Mouse (Mus musculus): Measurements from ENCODE around the gene Gm20683. TPM values are rescaled to one million over a fixed set of nuclear protein-coding genes. Genes with fewer than 3 reads are reported as not detected.

The Gm20683 gene
- total RNA-seq, 2 experiments from 2014 or later, result 29.0 to 29.5 TPM

DNA sequence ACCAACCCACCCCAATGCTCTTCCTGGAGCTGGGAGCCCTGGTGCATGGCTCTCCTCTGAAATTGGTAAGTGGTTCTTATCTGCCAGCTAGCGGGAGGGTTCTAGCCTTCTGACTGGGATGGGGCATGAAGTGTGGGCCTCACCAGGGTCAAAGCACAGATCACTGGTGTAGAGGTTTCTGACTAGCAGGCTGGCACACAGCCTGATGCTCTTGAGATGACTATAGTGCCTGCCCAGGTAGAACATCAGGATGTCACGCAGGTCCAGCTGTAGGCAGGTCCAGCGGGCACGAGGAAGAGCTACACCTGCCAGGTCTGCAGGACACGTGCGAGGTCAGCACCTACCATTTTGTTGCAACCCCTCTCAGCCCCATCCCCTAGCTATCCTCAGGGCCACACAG, 18.7 kb upstream of the Gm20683 start:
- intact Hi-C loops (cut with DNase I), result no loop called here
- no peak for DNase-seq (ENCODE audit: low spot score in 2 of 2)

DNA sequence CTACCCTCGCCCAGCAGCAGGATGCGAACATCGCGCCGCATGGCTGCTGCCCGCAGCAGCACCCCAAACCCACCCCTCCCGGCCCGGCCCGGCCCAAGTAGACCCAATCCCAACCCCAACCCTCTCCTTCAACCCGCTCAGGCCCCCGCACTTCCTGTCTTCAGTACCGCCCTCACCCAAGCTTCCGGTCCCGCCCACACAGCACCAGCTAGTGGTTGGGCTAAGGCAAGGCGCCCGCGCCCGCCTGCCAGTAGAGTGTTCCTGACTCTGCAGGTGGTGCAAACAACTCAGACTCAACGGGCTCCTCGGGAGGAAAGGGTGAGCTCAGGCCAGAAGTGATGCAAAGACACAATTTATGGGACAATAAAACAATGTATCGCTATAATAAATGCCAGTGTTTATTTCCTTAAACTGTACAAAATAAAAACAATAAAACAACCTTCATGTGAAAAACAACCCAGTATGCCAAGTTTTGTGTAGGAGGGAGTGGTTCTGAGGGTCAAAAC, 2.9 kb upstream of the Gm20683 start, which contains the start of gene Rhot2:
TSS of gene Rhot2 (minus strand) at position 456 of the 506 bp plus-strand sequence.
- DNase-seq (ENCODE audit: low spot score in 2 of 2), result peak; percentile 94 to 95
- intact Hi-C loops (cut with DNase I), result no loop called here

DNA sequence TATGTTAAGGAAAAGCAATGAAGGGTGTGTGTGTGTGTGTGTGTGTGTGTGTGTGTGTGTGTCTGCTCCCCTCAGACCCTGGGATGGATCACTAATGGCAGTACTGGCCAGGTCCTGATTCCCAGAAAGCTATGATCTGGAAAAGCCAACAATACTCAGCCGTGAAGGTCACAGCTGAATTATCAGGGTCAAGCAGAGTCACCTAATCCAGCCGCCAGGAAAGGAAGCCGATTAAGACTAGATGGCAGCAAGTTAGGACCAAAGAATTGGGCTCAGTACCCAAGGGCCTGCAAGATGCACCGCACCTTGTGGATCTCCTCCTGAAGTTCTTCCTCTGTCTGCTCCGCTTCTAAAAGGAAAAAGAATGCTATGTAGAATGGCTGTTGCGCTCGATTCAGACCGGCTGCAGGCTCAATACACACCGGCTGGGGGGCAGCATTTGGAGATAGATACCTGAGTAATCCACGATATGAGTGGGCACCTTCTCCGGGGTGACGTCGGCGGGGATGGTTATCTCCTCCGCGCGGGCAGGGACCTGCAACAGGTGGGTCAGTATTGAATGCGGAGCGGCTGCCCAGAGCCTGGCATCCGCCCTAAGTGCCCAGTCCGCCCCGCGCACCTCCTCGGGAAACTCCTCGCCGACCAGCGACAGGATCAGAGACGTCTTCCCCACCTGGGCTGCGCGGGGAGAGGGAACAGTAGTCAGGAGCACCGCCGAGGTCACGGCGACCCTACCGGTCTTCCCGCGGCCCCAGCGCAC, 2.3 kb upstream of the Gm20683 start:
- intact Hi-C loops (cut with DNase I), result no loop called here
- no peak for DNase-seq (ENCODE audit: low spot score in 2 of 2)

DNA sequence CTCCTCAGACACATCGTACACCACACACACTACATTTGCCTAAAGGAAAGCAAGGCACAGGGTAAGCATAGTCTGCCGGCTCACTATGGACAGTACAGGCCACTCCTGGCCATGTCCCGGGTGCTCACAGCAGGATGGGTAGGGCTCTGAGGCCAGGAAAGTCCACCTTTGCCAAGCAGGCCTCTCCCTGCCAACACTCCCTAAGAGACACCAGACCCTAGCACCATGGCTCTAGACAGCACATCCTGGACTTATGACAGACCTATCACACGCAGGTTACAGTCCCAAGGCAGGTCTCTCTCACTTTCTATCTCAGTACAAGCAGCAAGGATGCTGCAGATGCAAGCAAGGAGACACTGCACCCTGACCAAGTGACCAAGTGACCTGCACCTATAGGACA, 1.6 kb upstream of the Gm20683 start:
- DNase-seq (ENCODE audit: low spot score in 2 of 2), result no peak
- intact Hi-C loops (cut with DNase I), result no loop called here

DNA sequence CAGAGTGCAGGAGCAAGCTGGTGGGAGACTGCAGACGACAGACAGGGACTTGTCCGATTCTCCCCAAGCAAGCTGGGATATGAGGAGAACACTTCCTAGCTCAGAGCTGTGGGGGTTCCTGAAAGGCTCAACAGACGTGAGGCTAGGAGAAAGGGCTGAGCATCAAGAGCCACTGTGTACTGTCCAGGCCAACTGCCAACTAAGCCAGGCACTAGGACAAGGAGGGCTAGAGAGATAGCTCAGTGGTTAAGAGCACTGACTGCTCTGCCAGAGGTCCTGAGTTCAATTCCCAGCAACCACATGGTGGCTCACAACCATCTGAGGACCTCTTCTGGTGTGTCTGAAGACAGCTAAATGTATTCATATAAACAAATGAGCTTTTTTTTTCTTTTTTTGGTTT, 946 bp upstream of the Gm20683 start:
- intact Hi-C loops (cut with DNase I), result no loop called here
- DNase-seq (ENCODE audit: low spot score in 2 of 2), result no peak

DNA sequence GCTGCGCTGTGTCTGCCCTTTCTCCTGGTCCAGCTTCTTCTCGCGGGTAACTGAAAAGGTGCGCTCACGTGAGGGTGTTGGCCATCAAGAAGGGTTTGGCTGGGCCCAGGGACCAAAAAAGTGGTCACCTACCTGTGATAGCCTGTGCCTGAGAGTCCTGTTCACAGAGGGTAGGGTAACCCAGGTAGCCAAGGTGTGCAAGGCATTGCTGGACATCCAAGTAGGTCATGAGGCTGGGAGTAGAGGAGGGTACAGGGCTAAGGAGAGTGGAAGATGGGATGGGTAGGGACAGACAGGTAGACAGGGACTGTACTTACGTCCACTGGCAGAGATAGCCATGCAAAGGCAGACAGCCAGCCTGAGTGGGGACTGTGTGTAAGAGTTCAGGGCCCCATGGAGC, 1.0 kb downstream of the Gm20683 start:
- DNase-seq (ENCODE audit: low spot score in 2 of 2), result no peak
- intact Hi-C loops (cut with DNase I), result no loop called here

DNA sequence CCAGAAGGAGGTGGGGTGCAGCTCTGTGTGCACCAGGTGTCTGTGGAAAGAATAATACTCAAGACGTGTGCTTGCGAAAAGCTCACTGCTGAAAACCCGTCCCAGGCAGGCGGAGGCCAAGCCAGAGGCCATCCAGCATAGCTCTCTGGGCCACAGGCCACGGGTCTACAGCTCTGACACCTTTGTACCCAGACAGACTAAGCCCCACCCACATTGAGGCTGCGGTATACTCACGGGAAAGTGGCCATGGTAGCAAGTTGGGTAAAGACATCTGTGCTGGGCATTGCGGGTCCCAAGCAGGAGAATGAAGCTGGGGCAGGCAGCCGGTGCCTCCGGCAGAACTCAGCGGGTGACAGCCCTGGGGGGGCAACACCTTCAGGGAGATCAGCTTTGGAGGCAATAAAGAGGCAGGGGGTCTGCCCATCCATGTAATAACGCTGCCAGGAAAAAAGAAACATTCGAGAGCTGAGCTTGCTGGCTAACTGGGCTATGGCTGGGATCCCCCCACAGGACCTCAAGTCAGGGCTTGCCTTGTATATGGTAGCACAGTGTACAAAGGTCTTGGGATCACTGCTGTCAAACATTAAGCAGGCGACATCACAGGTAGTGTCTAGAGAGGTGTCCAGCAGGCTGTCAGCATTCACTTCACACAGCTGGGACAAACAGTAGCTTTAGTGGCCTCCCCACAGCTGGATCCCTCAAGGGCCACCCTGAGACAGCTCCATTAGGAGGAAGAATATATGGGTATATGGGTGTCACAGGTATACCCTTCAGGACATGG, 1.9 kb downstream of the Gm20683 start:
- intact Hi-C loops (cut with DNase I), result no loop called here
- no peak for DNase-seq (ENCODE audit: low spot score in 2 of 2)

DNA sequence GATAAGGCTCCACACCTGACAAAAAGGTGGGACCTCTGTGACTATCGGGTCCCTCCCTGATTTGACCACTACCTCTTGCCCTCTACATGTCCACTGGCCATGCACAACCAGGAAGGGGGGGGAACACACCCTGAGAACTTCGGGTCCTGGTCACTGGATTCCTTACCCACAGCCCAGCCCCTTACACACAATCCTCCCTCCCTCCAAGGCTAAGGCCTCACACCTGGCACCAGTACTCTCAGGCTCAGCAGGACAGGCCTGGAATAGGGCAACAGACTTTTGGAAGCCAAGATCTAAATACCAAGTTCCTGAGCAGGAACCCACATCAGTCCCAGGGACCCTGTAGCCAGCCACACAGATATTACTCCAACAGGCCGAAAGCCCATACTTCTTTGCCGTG, 2.7 kb downstream of the Gm20683 start:
- no peak for DNase-seq (ENCODE audit: low spot score in 2 of 2)
- intact Hi-C loops (cut with DNase I), result no loop called here

DNA sequence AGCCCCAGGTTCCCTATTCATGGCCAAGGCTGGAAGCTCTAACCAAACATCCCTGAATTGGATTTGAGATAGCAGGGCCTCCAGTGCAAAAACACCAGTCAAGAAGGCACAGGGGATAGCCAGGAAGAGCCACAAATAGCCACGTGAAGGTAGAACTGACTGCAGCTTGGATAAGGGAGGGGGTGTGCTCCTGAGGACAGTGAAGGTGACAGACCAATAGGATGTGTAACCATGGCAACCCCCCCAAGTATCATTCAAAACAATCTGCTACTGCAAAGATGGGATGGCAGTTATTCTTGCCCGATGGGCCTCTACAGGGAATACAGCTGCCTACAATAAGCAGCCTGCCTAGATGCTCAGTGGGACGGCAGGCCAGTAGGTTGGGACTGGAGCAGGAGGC, 4.0 kb downstream of the Gm20683 start:
- DNase-seq (ENCODE audit: low spot score in 2 of 2), result peak in 1 of 2 experiments; percentile 67
- intact Hi-C loops (cut with DNase I), result no loop called here

DNA sequence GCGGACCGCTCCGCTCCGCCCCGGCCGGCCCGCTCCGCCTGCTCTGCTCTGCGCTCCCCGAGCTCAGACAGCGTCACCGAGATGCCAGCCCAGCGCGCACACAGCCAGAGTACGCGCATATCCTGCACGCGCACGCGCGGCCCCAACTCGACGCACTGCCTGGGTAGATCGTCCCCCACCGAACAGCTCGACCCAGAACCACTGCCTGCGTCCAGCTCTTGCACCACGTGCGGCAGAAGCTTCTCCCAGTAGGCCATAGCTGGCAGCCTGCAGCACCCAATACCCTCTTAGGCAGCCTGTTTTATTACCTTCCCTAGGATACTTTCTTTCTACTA, 4.5 kb downstream of the Gm20683 start, which contains the start of gene Rhbdl1:
TSS of gene Rhbdl1 (minus strand) at position 220 of the 335 bp plus-strand sequence.
- intact Hi-C loops (cut with DNase I), result no loop called here
- peak; percentile 90 to 93 for DNase-seq (ENCODE audit: low spot score in 2 of 2)

DNA sequence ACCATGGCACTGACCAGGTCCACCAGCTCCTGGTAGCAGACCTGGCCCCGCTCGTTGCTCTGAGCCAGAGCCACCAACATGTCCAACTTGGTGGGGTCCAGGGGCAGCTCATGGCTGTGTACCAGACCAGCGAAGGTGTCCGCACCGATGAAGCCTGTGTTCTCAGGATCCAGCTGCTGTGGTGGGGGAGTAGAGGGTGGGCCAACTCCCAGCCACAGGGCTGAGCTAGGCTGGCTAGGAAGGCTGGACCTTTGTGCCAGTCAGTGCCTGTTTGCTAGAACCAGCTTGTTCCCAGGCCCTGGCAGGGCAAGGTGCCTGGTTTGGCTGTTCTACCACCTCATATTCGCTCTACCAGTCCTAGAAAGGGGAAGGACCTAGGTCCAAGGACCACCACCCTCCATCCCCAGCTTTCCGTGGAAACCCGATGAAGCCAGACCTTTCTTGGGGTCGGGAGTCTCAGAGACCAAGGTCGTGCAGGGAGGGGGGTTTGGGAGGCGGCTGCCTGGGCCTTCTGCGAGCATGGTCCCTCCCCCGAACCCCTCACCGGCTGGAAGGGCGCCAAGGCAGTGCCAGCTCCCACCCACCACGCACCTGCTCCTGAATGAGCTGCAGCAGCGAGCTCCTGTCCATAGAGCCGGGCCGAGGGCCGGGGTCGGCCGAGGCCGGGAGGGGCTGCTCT, 5.0 kb downstream of the Gm20683 start:
- intact Hi-C loops (cut with DNase I), result no loop called here
- no peak for DNase-seq (ENCODE audit: low spot score in 2 of 2)

DNA sequence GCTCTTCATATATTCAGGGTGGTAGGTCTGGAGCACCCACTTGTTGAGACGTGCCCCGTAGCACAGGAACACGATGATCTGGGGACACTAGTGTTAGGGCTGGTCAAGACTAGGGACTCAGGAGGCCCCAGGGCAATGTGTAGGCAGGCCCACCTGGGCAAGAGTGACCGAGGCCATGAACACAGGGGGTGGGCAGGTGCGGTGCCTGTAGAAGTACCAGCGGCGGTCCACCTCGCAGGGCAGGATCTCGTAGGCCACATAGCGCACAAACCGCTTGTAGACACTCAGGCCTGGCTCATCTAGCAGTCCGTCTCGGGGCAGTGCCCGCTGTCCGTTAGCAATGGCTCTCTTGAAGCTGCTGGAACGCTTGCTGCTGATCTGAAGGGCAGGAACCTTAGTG, 5.7 kb downstream of the Gm20683 start:
- intact Hi-C loops (cut with DNase I), result no loop called here
- DNase-seq (ENCODE audit: low spot score in 2 of 2), result no peak

DNA sequence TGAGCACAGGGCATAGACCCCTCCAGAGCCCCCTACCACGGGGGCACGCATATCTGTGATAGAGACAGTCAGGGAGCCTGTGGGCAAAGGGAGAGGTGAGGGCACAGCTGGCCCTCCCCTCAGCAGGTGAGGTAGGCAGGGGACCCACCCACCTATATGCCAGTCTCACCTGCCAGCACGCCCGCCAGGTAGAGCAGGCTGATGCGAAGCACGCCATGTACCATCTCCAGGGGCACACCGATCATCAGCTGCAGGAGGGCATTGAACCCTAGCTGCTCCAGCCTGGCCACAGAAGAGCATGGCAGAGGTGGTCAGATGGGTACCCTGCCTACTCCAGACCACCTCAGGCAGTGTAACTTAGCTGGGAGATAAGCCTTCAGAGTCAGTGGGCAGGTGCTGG, 6.3 kb downstream of the Gm20683 start:
- DNase-seq (ENCODE audit: low spot score in 2 of 2), result no peak
- intact Hi-C loops (cut with DNase I), result no loop called here

DNA sequence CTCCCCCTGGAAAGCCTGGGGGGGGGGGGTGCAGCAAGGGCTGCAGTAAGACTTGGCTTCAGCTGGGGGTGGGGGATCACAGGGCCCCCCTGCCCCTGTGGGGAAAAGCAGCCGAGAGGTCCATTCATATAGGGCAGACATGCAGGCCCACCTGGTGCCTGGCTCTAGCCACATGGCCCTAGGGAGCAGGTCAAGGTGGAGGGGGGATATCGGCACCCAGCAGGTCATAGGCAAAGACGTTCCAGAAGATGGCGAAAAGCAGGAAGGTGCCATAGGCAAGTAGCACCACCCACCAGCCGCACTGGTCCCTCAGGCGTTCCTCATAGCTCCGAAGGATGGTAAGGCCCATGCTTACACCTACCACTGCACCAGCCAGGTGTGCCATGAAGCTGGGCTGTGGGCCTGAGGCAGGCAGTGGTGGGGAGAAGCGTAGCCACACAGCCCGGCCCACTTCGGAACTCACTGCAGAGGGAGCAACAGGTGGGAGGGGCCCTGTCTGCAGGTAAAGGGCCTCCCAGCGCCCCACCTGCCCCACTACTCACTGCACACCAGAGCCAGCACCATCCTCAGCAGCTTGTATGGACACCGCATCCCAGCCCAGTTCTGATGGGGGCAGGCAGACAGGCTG, 6.9 kb downstream of the Gm20683 start:
- intact Hi-C loops (cut with DNase I), result no loop called here
- no peak for DNase-seq (ENCODE audit: low spot score in 2 of 2)

DNA sequence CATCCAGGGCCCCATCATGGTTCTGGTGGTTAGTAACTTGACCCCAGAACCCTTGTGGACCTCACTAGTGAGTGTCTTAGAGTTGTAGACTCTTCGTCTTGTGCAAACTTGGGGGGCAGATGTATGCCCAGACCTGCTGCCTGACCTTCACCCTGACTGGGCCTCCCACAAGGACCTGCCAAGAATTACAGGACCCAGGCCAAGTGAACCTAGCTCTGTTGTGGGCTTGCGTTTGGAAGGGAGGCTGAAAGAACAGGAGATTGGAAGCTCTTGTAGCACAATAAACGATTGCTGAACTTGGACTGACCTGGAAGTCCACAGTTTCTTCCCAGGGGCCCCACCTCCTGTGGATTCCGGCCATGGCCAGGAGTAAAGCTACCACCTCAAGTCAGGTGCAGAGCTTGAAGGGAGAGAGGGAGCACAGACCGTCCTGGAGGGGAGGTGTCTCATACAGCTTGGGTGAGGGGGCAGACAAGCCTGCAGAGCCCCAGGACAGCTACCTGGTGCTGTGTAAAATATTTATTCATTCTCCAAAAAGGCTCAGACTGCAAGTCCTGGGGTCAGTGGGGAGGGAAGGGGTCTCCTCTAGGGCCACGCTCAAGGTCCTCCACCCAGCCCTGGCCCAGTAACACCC, 7.5 kb downstream of the Gm20683 start:
- intact Hi-C loops (cut with DNase I), result loop anchor here (1.0 kb wide), 1 partner anchor 41 kb away; the partner anchor contains the start of gene Mettl26
- DNase-seq (ENCODE audit: low spot score in 2 of 2), result no peak

DNA sequence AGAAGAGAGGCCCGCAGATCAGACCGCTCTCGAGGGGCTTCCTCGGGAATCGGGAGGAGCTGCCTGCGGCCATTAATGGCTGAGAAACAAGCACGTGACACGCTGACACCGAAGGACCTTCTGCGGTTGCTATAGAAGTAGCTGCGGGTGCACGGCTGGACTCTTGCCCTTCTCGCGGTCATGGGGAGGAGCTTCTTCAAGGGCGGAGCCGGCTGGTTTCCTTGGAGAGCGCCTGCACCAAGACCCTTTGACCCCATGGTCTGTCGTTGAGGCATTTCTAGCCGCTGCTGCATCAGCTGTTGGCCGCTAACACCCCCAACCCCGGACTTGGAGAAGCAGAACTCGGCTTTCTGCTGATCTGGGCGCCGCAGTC, 8.3 kb downstream of the Gm20683 start, which contains the start of gene Stub1:
TSS of gene Stub1 (minus strand) at position 114 of the 373 bp plus-strand sequence.
- intact Hi-C loops (cut with DNase I), result loop anchor here (1.0 kb wide), 1 partner anchor 42 kb away; the partner anchor contains the start of gene Mettl26
- peak; percentile 83 to 90 for DNase-seq (ENCODE audit: low spot score in 2 of 2)

DNA sequence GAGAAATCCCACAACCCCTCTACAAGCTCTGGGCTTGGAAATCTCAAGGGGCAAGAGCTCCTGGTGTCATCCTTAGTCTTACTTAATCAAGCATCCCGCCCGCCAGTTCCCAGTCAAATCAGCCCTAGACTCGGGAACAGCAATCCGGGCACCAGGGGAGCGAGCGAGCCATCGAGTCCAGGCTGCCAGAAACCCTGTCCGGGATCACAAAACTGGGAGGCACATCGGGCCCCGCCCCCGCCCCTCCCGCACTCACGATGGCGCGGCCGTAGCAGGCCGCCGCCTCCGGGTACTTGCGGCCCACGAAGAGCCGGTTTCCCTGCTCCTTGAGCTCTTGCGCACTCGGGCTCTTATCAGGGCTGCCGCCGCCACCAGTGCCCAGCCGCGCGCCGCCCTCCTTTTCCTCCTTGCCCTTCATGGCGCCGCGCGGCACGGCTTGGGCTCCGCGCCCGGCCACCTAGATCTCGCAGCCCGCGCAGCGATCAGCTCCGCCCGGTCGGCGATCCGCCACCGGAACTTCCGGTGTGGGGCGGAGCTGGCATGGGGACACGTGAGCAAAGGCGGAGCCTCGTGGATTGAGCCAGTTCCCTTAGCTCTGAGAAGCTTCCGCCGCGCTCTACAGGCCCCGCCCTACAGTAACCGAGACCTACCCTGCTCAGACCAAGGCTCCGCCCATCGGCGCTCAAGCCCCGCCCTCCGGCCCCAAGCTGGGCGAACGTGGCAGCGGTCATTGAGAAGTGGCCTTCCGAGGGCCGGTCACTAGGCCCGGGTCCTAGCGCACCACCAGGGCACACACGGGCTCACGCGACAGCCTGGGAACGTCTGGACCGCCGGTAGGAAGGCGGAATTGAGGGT, 8.9 kb downstream of the Gm20683 start:
- intact Hi-C loops (cut with DNase I), result loop anchor here (1.0 kb wide), 1 partner anchor 43 kb away; the partner anchor contains the start of gene Mettl26

More for the DNA sequence above, 8.9 kb downstream of the Gm20683 start:
- peak; percentile 98 to 99 for DNase-seq (ENCODE audit: low spot score in 2 of 2)

All from left cerebral cortex, postnatal 14 days (tissue).